Mouse (Mus musculus): Measurements from ENCODE around the gene Adgrb3. TPM values are rescaled to one million over a fixed set of nuclear protein-coding genes. Genes with fewer than 3 reads are reported as not detected.

The Adgrb3 gene
- polyA plus RNA-seq, 1 experiment = not detected

GRCm38 (mm10) chr1:25755265-25755664 is 74.2 kb downstream of the Adgrb3 start:
- Histone ChIP-seq H3K27ac (ENCODE audit: insufficient read depth, low read depth, low read length) (no peak overlapping the region), H3K4me3 (ENCODE audit: insufficient read depth, low read length) (no peak overlapping the region), H3K4me1 (ENCODE audit: control insufficient read depth, insufficient read depth, low read length) (no peaks in the 10 kb centered on the region)
- TF ChIP-seq POLR2A (IDR thresholded peaks at IDR 0.05; ENCODE audit: borderline replicate concordance, low read depth, low read length) = no peak
- no peak for TF ChIP-seq CTCF (IDR thresholded peaks at IDR 0.05; ENCODE audit: low read depth, low read length)

- H3K4me3 ChIP-seq (ENCODE audit: insufficient read depth, low read length) = no peak overlapping the region
- H3K4me1 ChIP-seq (ENCODE audit: control insufficient read depth, insufficient read depth, low read length) = no peaks in the 10 kb centered on the region
- no peak overlapping the region for H3K27ac ChIP-seq (ENCODE audit: insufficient read depth, low read depth, low read length)
- no peak for TF ChIP-seq POLR2A (IDR thresholded peaks at IDR 0.05; ENCODE audit: borderline replicate concordance, low read depth, low read length)
- no peak for TF ChIP-seq CTCF (IDR thresholded peaks at IDR 0.05; ENCODE audit: low read depth, low read length)
Measured at GRCm38 (mm10) chr1:25754528-25754927, 75.0 kb downstream of the Adgrb3 start.

GRCm38 (mm10) chr1:25745575-25745974 is 83.9 kb downstream of the Adgrb3 start:
- Histone ChIP-seq H3K4me1 (ENCODE audit: control insufficient read depth, insufficient read depth, low read length) (no peaks in the 10 kb centered on the region), H3K27ac (ENCODE audit: insufficient read depth, low read depth, low read length) (no peak overlapping the region), H3K4me3 (ENCODE audit: insufficient read depth, low read length) (no peak overlapping the region)
- TF ChIP-seq CTCF (IDR thresholded peaks at IDR 0.05; ENCODE audit: low read depth, low read length) = no peak
- TF ChIP-seq POLR2A (IDR thresholded peaks at IDR 0.05; ENCODE audit: borderline replicate concordance, low read depth, low read length) = no peak

GRCm38 (mm10) chr1:25744736-25745135 is 84.8 kb downstream of the Adgrb3 start:
- no peaks in the 10 kb centered on the region for H3K4me1 ChIP-seq (ENCODE audit: control insufficient read depth, insufficient read depth, low read length)
- no peak for TF ChIP-seq POLR2A (IDR thresholded peaks at IDR 0.05; ENCODE audit: borderline replicate concordance, low read depth, low read length)
- no peak for TF ChIP-seq CTCF (IDR thresholded peaks at IDR 0.05; ENCODE audit: low read depth, low read length)
- H3K4me3 ChIP-seq (ENCODE audit: insufficient read depth, low read length) = no peak overlapping the region
- no peak overlapping the region for H3K27ac ChIP-seq (ENCODE audit: insufficient read depth, low read depth, low read length)

- Histone ChIP-seq H3K27ac (ENCODE audit: insufficient read depth, low read depth, low read length) (no peak overlapping the region), H3K4me3 (ENCODE audit: insufficient read depth, low read length) (no peak overlapping the region), H3K4me1 (ENCODE audit: control insufficient read depth, insufficient read depth, low read length) (no peaks in the 10 kb centered on the region)
- TF ChIP-seq CTCF (IDR thresholded peaks at IDR 0.05; ENCODE audit: low read depth, low read length) (no peak), POLR2A (IDR thresholded peaks at IDR 0.05; ENCODE audit: borderline replicate concordance, low read depth, low read length) (no peak)
Measured at GRCm38 (mm10) chr1:25729844-25730243, 99.7 kb downstream of the Adgrb3 start.

GRCm38 (mm10) chr1:25711474-25711873 is 118.0 kb downstream of the Adgrb3 start:
- Histone ChIP-seq H3K4me1 (ENCODE audit: control insufficient read depth, insufficient read depth, low read length) (no peaks in the 10 kb centered on the region), H3K4me3 (ENCODE audit: insufficient read depth, low read length) (no peak overlapping the region), H3K27ac (ENCODE audit: insufficient read depth, low read depth, low read length) (no peak overlapping the region)
- TF ChIP-seq POLR2A (IDR thresholded peaks at IDR 0.05; ENCODE audit: borderline replicate concordance, low read depth, low read length) (no peak), CTCF (IDR thresholded peaks at IDR 0.05; ENCODE audit: low read depth, low read length) (no peak)

- Histone ChIP-seq H3K27ac (ENCODE audit: insufficient read depth, low read depth, low read length) (no peak overlapping the region), H3K4me1 (ENCODE audit: control insufficient read depth, insufficient read depth, low read length) (no peaks in the 10 kb centered on the region), H3K4me3 (ENCODE audit: insufficient read depth, low read length) (no peak overlapping the region)
- TF ChIP-seq CTCF (IDR thresholded peaks at IDR 0.05; ENCODE audit: low read depth, low read length) (no peak), POLR2A (IDR thresholded peaks at IDR 0.05; ENCODE audit: borderline replicate concordance, low read depth, low read length) (no peak)
Measured at GRCm38 (mm10) chr1:25706299-25706698, 123.2 kb downstream of the Adgrb3 start.

GRCm38 (mm10) chr1:25698702-25699250 is 130.7 kb downstream of the Adgrb3 start:
- H3K27ac ChIP-seq (ENCODE audit: insufficient read depth, low read depth, low read length) = no peak overlapping the region
- no peak overlapping the region for H3K4me3 ChIP-seq (ENCODE audit: insufficient read depth, low read length)
- TF ChIP-seq CTCF (IDR thresholded peaks at IDR 0.05; ENCODE audit: low read depth, low read length) = no peak
- TF ChIP-seq POLR2A (IDR thresholded peaks at IDR 0.05; ENCODE audit: borderline replicate concordance, low read depth, low read length) = no peak
- H3K4me1 ChIP-seq (ENCODE audit: control insufficient read depth, insufficient read depth, low read length) = no peaks in the 10 kb centered on the region

- Histone ChIP-seq H3K4me3 (ENCODE audit: insufficient read depth, low read length) (no peak overlapping the region), H3K4me1 (ENCODE audit: control insufficient read depth, insufficient read depth, low read length) (no peaks in the 10 kb centered on the region), H3K27ac (ENCODE audit: insufficient read depth, low read depth, low read length) (no peak overlapping the region)
- TF ChIP-seq CTCF (IDR thresholded peaks at IDR 0.05; ENCODE audit: low read depth, low read length) (no peak), POLR2A (IDR thresholded peaks at IDR 0.05; ENCODE audit: borderline replicate concordance, low read depth, low read length) (no peak)
Measured at GRCm38 (mm10) chr1:25697179-25697578, 132.3 kb downstream of the Adgrb3 start.

- Histone ChIP-seq H3K4me1 (ENCODE audit: control insufficient read depth, insufficient read depth, low read length) (no peaks in the 10 kb centered on the region), H3K27ac (ENCODE audit: insufficient read depth, low read depth, low read length) (no peak overlapping the region), H3K4me3 (ENCODE audit: insufficient read depth, low read length) (no peak overlapping the region)
- no peak for TF ChIP-seq CTCF (IDR thresholded peaks at IDR 0.05; ENCODE audit: low read depth, low read length)
- no peak for TF ChIP-seq POLR2A (IDR thresholded peaks at IDR 0.05; ENCODE audit: borderline replicate concordance, low read depth, low read length)
Measured at GRCm38 (mm10) chr1:25696771-25697170, 132.7 kb downstream of the Adgrb3 start.

- Histone ChIP-seq H3K27ac (ENCODE audit: insufficient read depth, low read depth, low read length) (no peak overlapping the region), H3K4me3 (ENCODE audit: insufficient read depth, low read length) (no peak overlapping the region), H3K4me1 (ENCODE audit: control insufficient read depth, insufficient read depth, low read length) (no peaks in the 10 kb centered on the region)
- TF ChIP-seq CTCF (IDR thresholded peaks at IDR 0.05; ENCODE audit: low read depth, low read length) = no peak
- no peak for TF ChIP-seq POLR2A (IDR thresholded peaks at IDR 0.05; ENCODE audit: borderline replicate concordance, low read depth, low read length)
Measured at GRCm38 (mm10) chr1:25682118-25682517, 147.4 kb downstream of the Adgrb3 start.
